Mouse (Mus musculus) lung, postnatal 10 days (tissue): ENCODE data around the gene Cdc20.

Source experiments
- DNase-seq: peaks from one replicate; pipeline ENCODE4 v3.0.0; 2021

Gene Cdc20

DNA sequence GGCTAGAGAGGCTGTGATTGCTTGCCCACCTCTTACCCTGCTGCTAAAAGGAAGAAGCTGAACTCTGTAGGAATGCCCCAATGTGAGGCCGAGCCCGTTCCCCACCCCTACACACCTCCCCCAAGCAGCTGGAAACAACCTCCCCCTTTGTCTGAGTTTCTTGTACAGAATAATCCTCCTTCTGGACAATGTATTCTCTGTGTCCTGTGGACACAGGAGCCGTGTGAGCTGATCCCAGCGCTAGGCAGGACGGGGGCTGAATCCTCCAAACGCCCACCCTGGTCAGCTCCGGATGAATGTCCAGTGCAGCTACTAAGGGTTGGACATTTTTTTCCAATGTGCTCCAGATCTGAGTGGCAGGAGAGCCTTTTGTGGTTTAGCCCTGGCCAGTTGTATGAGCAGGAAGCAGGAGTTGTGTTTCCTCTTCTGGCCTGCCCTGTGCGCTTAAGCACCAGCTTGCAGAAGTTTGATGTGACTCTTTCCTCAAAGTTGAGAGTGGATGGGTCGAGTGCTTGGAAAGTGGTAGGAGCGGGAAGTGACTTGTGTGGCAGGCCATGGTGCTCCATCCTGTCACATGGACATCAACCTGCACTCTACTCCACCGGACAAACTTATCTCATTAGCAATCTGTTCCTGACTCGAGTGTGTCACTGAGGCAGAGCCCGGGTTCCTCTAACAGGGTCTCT, 19.9 kb downstream of the Cdc20 start:
- DNase-seq: no peak

DNA sequence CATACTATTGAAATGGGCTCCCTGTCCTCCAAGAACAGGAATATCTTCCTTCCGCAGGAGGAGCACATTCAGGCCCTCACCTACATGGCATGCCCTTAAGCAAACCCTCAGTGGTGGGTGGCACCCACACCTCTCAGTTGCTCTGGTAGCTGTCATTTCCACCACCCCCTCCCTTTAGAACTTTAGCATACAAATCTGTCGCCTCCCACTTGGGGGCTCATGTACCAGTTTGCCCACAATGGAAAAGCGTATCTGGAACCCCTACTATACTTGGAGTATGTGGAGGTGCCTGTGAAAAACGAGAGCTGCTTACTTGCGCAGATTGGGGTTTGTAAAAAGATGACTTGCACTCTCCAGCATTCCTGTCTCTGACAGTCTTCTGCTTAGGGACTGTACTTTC, 20.8 kb downstream of the Cdc20 start:
- DNase-seq: no peak

DNA sequence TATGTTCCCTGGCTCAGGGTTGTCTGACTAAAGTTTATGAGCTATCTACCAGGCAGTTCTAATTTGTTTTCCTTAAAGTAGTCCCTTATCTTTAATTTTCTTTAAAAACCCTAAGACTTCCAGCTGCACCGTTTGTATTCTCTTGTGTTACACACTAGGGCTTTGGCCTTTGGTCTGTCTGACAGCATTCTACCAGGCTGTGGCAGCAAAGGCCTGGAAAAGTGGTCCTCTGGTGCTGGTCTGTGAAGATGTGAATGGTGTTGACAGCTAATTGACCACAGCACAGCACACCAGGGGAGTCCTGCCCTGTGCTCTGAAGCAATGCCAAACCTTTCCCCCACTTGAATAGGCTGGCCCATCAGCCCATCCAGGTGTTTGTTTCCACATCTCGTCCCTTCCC, 21.4 kb downstream of the Cdc20 start:
- no peak for DNase-seq

DNA sequence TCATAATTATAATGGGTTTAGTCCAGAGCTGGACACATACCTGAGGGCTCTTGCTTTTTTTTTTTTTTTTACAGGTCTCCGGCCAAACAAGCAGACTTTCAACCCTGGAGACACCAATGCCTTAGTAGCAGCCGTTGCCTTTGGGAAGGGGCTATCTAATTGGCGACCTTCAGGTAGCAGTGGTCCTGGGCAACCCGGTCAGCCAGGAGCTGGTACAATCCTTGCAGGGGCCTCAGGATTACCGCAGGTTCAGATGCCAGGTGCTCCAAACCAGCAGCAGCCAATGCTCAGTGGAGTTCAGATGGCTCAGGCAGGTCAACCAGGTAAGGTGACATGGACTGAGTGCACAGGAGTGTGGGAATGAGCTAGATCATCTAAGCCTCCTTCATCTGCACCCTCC, 23.6 kb downstream of the Cdc20 start:
- DNase-seq: no peak

DNA sequence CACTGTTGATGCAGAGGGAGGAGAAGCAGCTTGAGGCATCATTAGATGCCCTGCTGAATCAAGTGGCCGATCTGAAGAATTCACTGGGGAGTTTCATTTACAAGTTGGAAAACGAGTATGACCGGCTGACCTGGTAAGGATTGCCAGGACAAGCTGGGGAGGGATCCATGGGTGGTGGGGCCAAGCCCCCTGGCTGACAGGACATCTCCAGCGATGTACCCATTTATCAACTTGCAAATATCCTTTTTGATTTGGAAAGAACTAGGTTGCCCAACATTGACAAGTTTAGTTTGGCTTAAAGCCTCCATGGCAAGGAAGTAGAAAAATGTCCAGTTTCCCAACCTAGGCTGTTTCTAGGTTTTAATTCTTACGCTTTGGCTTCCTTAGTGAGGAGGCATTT, 26.3 kb downstream of the Cdc20 start:
- no peak for DNase-seq

DNA sequence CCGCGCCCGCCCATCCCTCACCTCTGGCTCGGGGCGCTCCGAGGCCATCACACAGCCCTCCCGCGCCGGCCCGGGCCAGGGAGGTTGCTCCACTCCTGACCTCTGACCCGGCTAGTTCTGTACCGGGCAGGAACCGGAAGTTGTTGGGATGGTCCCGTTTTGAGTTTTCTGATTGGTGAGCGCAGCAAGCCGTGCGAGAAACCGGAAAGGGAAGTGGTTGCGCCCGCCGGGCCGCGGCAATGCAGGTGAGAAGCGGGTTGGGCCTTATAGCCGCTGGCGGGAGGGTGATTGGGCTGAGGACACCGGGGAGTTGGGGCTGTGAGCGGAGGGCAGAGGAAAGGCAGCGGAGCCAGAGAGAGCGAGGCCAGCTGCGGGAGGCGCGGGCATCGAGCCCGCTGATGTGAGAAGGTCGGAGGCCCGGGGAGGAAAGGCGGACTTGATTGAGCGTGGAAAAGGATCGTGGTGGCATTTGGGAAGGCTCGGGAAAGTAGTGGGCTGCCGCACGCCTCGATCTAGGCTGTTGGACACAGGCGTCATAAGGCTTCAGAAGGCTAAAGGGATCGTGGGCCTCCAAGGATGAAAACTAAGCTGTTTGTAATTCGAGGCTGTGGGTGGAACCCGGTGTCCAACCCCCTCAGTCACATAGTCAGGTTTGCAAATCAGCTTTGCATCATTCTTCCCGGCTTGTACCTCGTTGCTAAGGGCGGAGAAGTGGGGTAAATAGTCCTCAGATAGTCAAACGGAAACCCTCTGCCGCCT, 27.8 kb downstream of the Cdc20 start, which contains the start of the genes Szt2 and Med8:
TSS of gene Szt2 (minus strand) at position 132 of the 759 bp plus-strand sequence.
TSS of gene Med8 (plus strand) at position 196 of the 759 bp plus-strand sequence.
- DNase-seq: peak; percentile 95

DNA sequence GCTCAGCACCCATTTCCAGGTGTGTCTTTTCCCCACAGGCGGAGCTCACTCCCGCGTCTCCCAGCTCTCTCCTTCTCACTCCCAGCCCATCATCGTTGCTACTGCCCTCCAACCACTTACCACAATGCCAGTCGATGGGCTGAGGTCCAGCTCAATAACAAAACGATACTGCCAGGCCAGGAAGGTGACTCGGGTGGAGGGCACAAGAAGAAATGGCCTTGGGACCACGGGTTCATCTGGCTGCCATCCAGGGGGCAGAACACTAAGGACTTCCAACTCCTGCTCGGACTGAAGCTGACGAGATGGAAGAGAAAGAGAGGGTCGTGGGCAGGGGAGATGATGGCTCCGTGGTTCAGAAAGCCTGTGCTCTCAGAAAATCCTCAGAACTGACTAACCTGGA, 34.5 kb downstream of the Cdc20 start:
- no peak for DNase-seq

DNA sequence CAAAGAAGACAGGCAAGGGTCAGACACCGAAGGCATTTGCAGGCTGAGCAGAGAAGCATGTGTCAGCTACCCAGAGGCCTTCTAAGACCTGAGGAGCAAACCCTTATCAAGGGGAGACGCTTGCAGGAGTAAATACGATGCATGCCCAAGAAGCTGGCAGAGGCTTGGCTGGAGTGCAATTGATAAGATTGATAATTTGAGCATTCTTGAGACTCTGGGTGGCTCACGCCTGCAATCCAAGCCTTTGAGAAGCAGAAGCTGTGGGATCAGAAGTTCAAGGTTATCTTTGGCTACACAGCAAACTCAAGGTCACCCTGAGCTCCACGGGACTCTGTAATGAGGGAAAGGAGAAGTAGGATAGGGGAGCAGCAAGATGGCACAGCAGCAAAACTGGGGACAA, 35.2 kb downstream of the Cdc20 start:
- DNase-seq: no peak

DNA sequence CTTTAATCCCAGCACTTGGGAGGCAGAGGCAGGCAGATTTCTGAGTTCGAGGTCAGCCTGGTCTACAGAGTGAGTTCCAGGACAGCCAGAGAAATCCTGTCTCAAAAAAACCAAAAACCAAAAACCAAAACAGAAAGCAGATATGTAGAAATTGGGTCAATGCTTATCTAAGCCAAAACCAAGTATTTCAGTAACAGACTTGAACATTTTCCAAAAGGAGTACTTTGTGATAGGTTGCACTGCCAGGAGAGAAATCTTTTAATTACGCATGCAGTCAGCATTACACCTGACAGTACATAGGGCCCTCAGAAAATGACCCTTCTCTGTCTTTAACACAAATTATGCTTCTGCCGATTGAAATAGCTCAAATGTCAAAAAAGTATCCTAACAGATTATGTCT, 35.7 kb downstream of the Cdc20 start:
- DNase-seq: no peak

DNA sequence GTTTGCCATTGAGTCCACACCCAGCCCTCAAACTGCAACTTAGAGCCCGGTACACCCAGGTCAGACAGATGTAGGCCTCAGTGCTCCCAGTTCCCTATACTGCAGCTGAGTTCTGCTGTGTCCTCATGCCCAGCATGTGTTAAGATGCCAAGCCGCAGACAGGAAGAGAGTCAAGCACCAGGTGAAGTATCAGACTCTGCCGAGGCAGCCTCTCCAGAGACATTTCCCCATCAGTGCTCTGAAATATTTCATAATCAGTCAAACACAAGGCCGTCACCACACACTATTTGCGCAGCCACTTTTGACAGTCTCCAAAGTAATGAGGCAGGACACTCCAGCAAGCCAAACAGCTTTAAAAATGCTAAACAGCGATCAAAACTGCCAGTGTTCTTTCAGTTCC, 38.8 kb downstream of the Cdc20 start:
- DNase-seq: peak; percentile 48

DNA sequence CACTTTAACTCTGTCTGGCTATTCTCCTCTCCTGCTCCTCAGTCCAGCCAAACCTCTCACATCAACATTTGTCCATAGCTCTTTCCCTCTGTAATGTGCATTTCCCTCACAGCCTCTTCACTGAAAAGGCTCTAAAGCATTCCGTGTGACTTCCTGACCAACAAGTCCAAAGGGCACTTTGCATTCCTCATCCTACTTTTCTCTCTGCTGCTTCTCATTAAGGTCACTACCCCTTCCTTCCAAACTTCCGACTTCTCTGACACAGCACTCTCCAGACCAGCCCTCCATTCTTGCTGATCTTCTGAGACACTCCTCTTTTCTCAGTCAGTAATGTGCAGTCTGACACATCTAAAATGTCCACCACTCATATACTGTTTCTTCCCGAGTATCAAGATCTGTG, 40.7 kb downstream of the Cdc20 start:
- peak; percentile 31 for DNase-seq

DNA sequence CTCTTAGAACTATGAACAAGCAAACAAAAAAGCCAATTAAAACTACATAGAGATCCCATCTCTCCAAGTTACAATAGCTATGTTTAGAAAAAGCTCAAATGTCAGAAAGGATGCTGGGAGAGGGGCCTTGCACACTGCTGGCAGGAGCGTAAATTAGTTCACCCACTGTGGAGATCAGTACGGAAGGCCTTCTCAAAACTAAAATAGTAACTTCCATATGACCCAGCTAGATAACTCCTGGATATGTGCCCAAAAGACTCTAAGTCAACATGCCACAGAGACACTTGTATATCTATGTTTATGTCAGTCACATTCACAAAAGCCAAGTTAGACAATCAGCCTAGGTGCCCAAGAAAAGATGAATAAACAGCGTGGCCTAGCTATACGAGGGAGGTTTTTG, 41.9 kb downstream of the Cdc20 start:
- DNase-seq: no peak

DNA sequence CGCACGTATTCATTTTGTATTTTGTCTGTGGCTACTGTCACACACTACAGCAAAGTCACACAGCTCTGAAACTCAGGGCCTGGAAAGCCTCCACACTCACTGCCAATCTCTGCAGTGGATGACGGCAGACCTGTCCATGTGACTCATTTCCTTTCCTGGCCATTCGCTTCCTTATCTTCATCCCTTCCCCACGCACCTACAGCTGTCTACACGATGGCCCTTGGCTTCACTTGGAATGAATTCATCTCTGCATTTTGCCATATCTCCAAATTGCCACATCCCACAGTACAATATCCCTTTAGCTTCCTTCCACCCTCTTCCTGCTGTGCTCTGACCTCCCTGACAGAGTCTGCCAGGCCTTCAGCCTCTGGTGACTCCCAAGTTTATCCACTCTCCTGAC, 42.6 kb downstream of the Cdc20 start:
- DNase-seq: no peak

DNA sequence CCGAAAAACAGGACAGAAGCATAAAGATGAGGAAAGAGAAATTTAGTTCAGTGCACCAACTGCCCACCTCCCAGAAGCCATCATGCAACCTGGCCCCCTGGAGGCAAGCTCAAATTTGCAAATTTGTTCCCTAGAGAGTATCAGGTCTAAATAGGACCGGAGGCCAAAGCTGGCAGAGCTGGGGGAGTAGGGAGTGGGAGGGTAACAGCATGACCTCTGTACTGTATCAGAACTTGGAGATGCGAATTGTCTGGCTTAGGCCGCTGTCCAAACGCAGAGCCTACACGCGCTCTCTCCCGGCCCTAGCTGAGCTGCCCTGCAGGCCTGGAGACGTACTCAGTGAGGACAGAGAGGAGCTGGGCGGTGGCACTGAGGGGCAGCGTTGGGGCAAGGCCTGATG, 47.0 kb downstream of the Cdc20 start:
- no peak for DNase-seq

DNA sequence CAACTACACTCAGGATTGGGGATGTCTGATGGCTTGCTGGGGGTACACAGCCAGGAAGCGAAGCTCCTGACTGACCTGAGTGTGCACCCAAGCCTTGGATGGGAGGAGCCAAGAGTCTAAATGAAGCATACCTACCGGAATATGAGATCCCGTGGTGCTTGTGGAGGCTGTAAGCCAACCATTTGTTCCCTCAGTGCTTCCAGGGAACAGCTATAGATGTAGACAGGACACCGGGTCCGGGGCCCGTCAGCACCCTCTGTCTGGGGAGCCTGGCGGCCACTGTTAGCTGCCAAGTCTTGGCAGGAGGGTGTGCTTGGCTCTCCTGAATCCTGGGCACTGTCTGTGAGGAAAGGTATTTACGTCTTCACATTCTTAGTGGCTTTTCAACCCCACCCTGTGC, 49.8 kb downstream of the Cdc20 start:
- DNase-seq: no peak

DNA sequence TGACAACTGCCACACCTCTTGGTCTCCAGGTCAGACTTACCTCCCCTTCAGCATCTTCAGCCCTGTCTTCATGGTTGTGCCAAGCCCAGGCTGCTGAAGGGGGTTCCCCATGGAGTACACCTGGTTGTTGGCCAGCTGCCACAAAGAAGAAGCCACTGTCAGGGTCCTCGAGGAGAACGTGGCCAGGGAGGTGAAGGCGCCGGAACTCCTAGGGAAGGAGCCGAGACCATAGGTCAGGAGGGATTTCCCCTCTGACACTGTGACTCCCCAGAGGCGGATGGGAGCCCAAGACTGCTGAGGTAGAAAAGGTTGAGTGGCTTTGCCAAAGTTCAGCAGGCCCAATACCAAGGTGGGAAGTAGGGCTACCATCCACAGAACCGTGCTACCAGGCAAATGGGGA, 53.9 kb downstream of the Cdc20 start:
- no peak for DNase-seq
